Mouse (Mus musculus) neural tube, embryonic 12.5 days (tissue): ENCODE measurements at regions not wholly inside any gene's neighbourhood (a gene's known extent, or its start where the extent isn't known, plus 50 kb on each side); places are given as distances from the start of the nearest gene placed in this dataset.

ENCODE experiments used
- ATAC-seq: fragments of 200-750 bp; cut with Nextera tagmentation; 2 replicates; pipeline ENCODE4 v1.8.0; 2017; ENCODE audit warnings: low read depth, mild to moderate bottlenecking, moderate TSS enrichment, moderate library complexity; ENCODE audit not compliant: low FRiP score
- H3K27ac ChIP-seq: fragments of 300-500 bp; sonication (generic); 2 replicates; pipeline ENCODE4 v1.5.1; 2016
- H3K27me3 ChIP-seq: fragments of 300-500 bp; sonication (generic); replicated peaks from 2 replicates; pipeline ENCODE4 v1.6.1; 2016; ENCODE audit warnings: mild to moderate bottlenecking
- H3K36me3 ChIP-seq: fragments of 300-500 bp; sonication (generic); 2 replicates; pipeline ENCODE4 v1.6.1; 2016; ENCODE audit warnings: mild to moderate bottlenecking
- H3K4me1 ChIP-seq: fragments of 300-500 bp; sonication (generic); 2 replicates; pipeline ENCODE4 v1.6.1; 2016
- H3K4me2 ChIP-seq: fragments of 300-500 bp; sonication (generic); replicated peaks from 2 replicates; pipeline ENCODE4 v1.6.1; 2016; ENCODE audit warnings: mild to moderate bottlenecking
- H3K4me3 ChIP-seq: fragments of 300-500 bp; sonication (generic); 2 replicates; pipeline ENCODE4 v1.5.1; 2016
- H3K9ac ChIP-seq: fragments of 300-500 bp; sonication (generic); 2 replicates; pipeline ENCODE4 v1.6.1; 2016; ENCODE audit warnings: mild to moderate bottlenecking
- H3K9me3 ChIP-seq: fragments of 300-500 bp; sonication (generic); 2 replicates; pipeline ENCODE4 v1.6.1; 2016; ENCODE audit warnings: mild to moderate bottlenecking
- WGBS: fragments of 180-500 bp; shearing (Covaris S2); methylation state at CpG from one replicate; pipeline ENCODE4 v1.1.7; 2016; 5-methylcytosine and 5-hydroxymethylcytosine counted together

DNA sequence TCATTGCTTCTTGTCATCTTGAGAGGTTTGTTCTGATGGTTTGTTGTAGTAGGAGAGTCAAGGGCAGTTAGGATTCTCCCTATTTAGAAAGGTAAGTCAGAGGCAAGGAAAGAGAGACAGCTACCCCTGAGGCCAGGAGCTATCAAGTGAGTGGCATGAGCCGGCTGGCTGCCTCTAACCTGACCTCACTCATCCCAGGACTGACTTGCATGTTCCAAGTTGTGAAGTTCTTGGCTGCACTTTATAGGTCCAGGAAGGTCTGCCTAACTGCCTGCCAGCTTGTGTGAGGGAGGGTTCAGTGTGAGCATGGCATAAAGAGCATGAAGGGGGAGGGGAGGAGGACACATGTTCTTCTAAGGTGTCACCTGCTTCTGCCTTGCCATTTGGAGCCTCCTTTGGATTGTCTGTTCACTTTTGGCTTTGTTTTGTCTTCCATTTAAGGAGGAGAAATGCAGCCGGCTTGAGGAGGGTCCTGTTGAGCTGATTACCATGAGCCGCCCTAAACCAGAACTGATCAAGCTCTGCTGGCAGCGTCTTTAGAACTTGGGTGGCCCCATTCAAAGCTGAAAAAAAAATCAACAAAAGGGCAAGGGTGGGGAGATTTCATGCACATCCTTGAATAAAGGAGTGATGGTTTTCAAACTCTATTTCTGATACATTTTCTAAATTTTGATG is 160.8 kb downstream of the En1 start:
- no peak overlapping the region for H3K9ac ChIP-seq
- no peak overlapping the region for H3K27ac ChIP-seq
- H3K9me3 ChIP-seq = no peaks in the 10 kb centered on the region
- WGBS = 40% methylated on average over 4 of the region's 4 CpGs
- H3K4me3 ChIP-seq = no peak overlapping the region
- H3K4me1 ChIP-seq = no peaks in the 10 kb centered on the region
- no peaks in the 10 kb centered on the region for H3K36me3 ChIP-seq
- no peaks in the 10 kb centered on the region for H3K27me3 ChIP-seq
- ATAC-seq = no peak
- H3K4me2 ChIP-seq = no peak overlapping the region

DNA sequence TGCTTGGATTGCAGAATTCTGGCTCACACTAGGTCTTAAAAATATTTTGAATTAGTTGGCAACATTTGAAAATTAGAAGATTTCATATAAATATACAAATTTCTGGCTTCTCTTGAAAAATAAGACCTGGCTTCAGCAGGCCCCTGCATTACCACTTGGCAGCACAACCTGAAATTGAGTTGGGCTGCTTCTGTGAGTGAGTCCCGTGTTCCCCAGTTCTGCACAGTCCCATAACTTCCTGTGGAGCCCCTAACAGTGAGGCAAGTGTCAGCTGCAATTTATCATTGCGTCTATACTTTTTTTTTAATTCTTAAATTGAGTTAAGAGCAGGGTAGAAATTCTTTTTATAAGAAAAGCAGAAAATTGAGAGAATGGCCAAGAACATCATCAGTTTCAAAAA is 164.8 kb downstream of the En1 start:
- no peak overlapping the region for H3K4me3 ChIP-seq
- H3K27ac ChIP-seq = no peak overlapping the region
- H3K27me3 ChIP-seq = no peaks in the 10 kb centered on the region
- no peak overlapping the region for H3K4me2 ChIP-seq
- H3K4me1 ChIP-seq = no peaks in the 10 kb centered on the region
- no peak overlapping the region for H3K9ac ChIP-seq
- H3K9me3 ChIP-seq = no peaks in the 10 kb centered on the region
- 66% methylated on average over 2 of the region's 2 CpGs for WGBS
- H3K36me3 ChIP-seq = no peaks in the 10 kb centered on the region
- ATAC-seq = no peak

DNA sequence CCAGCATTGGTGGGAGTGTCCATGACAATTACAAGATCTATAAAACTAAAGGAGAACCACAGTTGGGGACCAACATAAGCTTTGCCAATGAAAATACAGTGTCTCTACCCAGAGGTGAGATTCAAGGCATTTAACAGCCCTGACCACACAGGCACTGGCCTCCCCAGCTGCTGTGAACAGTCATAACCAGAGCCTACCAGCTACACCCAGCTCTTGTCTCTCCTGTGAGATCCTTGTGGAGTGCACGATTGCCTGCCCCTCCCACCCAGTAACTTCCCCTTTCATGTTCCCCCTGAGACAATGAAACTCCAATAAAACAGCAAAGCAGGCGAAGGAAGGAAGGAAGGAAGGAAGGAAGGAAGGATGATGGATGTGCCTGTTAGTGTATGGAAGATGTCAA is 169.1 kb downstream of the En1 start:
- Histone ChIP-seq H3K36me3 (no peaks in the 10 kb centered on the region), H3K9me3 (no peaks in the 10 kb centered on the region), H3K4me3 (no peak overlapping the region), H3K27ac (no peak overlapping the region), H3K9ac (no peak overlapping the region), H3K27me3 (no peaks in the 10 kb centered on the region), H3K4me1 (no peaks in the 10 kb centered on the region), H3K4me2 (no peak overlapping the region)
- no peak for ATAC-seq
- WGBS = 3% methylated on average over 2 of the region's 2 CpGs

DNA sequence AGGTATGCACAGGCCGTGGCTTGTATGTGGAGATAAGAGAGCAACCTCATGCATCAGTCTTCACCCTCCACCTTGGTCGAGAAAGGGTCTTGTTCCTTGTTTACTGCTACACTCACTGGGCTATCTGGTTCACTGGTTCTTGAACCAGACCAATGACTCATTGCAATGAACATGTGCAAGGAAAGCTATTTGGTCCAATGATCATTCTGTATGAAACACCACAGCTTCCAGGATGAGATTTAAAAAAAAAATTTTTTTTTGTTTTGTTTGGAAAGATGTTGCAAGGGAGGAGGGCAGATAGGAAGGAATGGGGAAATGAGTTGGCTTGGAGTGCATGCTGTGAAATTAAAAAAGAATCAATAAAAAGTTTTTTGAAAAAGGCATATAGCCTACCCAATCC is 174.7 kb downstream of the En1 start:
- no peaks in the 10 kb centered on the region for H3K4me1 ChIP-seq
- no peak overlapping the region for H3K27ac ChIP-seq
- no peak for ATAC-seq
- no peaks in the 10 kb centered on the region for H3K36me3 ChIP-seq
- no peaks in the 10 kb centered on the region for H3K9me3 ChIP-seq
- no peak overlapping the region for H3K9ac ChIP-seq
- H3K4me2 ChIP-seq = no peak overlapping the region
- no peak overlapping the region for H3K4me3 ChIP-seq
- no peaks in the 10 kb centered on the region for H3K27me3 ChIP-seq
- 77% methylated on average over 2 of the region's 2 CpGs for WGBS

DNA sequence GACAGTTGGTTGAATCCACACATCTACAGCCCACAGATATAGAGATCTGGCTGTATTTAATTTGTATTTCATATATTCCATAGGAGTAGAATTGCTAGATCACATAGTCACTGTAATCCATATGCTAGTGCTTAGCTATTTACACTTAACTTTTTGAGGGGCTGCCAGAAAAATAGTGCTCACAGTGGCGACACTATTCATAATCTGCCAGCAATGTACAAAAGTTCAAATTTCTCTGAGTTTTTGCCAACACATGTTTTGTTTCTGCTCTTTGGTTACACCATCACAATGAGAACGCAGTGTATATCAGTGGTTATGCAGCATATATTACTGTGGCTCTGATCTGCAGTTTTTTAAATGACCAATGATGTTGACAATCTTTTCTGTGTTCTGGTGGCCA is 175.2 kb downstream of the En1 start:
- Histone ChIP-seq H3K9me3 (no peaks in the 10 kb centered on the region), H3K4me1 (no peaks in the 10 kb centered on the region), H3K4me2 (no peak overlapping the region), H3K4me3 (no peak overlapping the region), H3K9ac (no peak overlapping the region), H3K27me3 (no peaks in the 10 kb centered on the region), H3K27ac (no peak overlapping the region), H3K36me3 (no peaks in the 10 kb centered on the region)
- 90% methylated on average over 2 of the region's 2 CpGs for WGBS
- ATAC-seq = no peak

DNA sequence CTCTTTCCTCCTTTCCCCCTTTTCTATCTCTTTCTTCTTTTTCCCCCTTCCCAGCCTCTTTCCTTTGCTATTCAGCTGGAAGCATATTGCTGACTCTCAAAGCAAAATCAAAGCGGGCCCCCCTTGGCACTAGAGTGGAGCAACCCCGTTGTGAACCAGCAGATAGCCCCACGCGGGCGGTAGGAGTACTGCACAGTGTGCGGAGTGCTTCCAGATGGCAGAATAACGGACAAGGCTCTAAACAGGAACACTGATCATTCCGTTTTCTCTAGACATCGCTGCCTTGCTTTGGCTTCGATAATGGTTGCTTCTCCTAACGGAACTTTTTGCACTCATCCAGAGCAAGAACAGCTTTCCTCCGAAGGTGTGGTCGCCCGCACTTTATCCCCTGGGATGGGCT is 193.0 kb downstream of the En1 start:
- no peaks in the 10 kb centered on the region for H3K4me1 ChIP-seq
- 70% methylated on average over 14 of the region's 14 CpGs for WGBS
- no peaks in the 10 kb centered on the region for H3K9me3 ChIP-seq
- H3K27me3 ChIP-seq = no peaks in the 10 kb centered on the region
- H3K27ac ChIP-seq = no peak overlapping the region
- ATAC-seq = no peak
- no peak overlapping the region for H3K4me3 ChIP-seq
- H3K36me3 ChIP-seq = no peaks in the 10 kb centered on the region
- no peak overlapping the region for H3K4me2 ChIP-seq
- H3K9ac ChIP-seq = no peak overlapping the region

DNA sequence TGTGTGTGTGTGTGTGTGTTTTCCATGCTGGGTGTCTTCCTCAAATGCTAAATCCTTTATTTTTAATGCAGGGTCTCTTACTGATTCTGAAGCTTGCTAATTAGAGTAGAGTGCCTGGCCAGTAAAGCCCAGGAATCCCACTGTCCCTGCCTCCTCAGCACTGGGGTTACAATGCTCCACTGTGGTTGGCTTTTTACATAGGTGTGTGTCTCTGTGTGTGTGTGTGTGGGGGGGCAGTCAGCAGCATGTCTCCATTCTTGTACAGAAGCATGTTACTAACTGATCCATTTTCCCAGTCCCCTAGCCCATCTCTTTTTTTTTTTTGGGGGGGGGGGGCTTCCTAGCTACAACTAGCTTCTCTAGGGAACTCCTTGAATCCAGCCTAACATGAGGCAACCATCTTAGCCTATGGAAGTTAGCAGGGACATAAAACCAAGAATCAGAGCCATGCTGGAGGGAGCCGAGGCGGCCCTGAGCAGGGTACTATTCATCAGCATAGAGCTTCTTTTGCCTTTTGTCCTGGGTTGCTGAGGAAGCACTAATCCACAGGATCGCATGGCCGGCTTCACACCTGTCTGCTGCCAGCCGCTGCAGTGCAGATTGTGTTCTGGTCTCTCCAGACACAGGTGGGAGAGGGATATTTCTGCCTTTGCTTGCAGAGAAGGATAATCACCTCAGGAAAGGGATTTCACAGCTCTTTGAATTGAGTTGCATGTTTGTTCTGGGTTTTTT is 199.2 kb downstream of the En1 start:
- Histone ChIP-seq H3K27me3 (no peaks in the 10 kb centered on the region), H3K36me3 (no peaks in the 10 kb centered on the region), H3K9me3 (no peaks in the 10 kb centered on the region), H3K4me1 (no peaks in the 10 kb centered on the region), H3K9ac (no peak overlapping the region), H3K27ac (no peak overlapping the region), H3K4me2 (no peak overlapping the region), H3K4me3 (no peak overlapping the region)
- WGBS = 35% methylated on average over 5 of the region's 5 CpGs
- ATAC-seq = no peak

DNA sequence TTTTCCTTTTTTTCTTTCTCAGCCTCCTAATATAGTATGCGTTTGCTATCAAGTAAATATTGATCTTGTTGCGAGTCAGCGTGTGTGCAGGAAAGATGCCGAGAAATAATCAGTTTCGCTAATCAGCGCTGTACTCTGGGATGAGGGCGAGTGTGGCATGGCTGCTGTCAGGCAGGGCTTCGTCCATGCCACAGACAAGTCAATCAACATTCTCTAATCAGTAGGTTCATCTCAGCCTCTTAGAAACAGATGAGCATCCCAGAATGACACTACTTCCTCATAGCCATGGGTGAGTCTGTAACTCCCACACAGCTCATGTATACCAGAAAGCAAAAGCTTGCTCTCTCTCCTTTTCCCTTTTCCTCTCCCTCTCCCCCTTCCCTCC is 199.8 kb downstream of the En1 start:
- Histone ChIP-seq H3K9ac (no peak overlapping the region), H3K27me3 (no peaks in the 10 kb centered on the region), H3K4me2 (no peak overlapping the region), H3K27ac (no peak overlapping the region), H3K4me3 (no peak overlapping the region), H3K9me3 (no peaks in the 10 kb centered on the region), H3K4me1 (no peaks in the 10 kb centered on the region), H3K36me3 (no peaks in the 10 kb centered on the region)
- 88% methylated on average over 8 of the region's 8 CpGs for WGBS
- ATAC-seq = no peak

DNA sequence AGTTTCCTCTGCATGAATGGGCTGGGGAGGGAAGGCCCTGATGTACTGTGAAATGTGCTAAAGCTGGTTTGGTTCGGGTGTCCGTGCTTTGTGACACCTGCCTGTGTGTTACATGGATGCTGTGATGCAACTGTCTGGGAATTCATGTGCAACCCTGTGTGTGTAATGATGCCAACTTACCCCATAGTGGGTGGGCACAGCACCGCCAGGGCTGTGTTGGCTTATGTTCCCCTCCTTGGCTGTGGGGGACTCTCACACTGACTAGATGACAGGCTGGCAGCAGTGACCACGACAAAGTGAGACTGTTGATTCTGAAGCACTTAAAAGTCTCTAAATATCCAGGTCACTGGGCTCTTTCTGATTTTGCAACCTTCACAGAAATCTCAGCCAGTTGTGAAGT is 212.2 kb downstream of the En1 start:
- WGBS = 84% methylated on average over 4 of the region's 4 CpGs
- H3K9ac ChIP-seq = no peak overlapping the region
- no peaks in the 10 kb centered on the region for H3K4me1 ChIP-seq

DNA sequence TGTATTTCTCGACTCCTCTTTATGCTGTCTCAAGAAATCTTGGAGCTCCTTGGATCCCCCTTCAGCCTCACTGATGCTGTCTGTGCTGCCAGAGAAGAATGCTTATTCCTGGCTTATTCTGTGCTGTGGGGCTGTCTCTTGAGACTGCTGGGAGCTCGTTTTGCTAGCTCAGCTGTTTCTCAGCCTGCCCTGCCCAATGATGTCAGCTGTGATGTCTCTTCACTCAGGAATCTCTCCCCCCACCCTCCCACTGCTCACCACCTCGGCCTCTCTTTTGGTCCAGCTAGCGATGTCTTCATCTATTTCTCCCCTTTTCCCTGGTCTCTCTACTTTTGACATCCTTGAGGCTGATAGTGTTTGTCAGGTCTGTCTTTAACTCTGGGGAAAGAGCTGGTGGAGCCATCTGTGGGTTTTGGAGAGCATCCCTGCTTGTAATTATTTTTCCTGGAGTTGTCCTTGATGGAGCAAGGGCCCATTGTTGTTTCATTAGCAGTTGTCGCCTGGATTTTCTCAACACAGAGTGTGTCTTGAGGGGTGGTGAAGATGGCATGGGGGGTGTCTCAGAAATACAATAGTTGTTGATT is 214.1 kb downstream of the En1 start:
- whole genome bisulfite sequencing = 69% methylated on average over 5 of the region's 5 CpGs
- H3K4me1 ChIP-seq = no peaks in the 10 kb centered on the region
- no peak overlapping the region for H3K4me2 ChIP-seq
- H3K9ac ChIP-seq = no peak overlapping the region
- ATAC-seq = no peak
- no peak overlapping the region for H3K4me3 ChIP-seq
- H3K27ac ChIP-seq = no peak overlapping the region
- H3K36me3 ChIP-seq = no peaks in the 10 kb centered on the region
- no peaks in the 10 kb centered on the region for H3K27me3 ChIP-seq
- H3K9me3 ChIP-seq = no peaks in the 10 kb centered on the region

More for the DNA sequence above, 212.2 kb downstream of the En1 start:
- no peak for ATAC-seq
- H3K4me3 ChIP-seq = no peak overlapping the region
- no peak overlapping the region for H3K27ac ChIP-seq
- no peaks in the 10 kb centered on the region for H3K27me3 ChIP-seq
- no peaks in the 10 kb centered on the region for H3K9me3 ChIP-seq
- H3K36me3 ChIP-seq = no peaks in the 10 kb centered on the region
- no peak overlapping the region for H3K4me2 ChIP-seq

DNA sequence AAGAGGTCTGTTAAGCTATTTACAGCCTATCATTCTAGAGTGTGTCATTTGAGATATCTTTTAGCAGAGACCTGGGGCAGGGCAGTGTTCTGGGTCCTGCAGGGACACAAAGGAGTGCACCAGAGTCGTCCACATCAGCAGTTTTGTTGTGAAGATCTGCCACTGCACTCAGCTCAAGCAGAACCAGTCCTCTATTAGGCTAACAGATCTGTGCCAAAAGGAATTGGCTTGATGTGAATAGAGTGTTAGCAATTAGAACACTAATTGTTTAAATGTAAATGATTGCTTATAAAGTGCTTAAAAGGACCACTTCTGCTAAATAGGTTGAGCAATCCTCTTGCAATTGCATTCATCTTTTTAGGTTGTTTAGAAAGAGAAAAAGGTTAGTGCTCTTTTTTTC is 215.3 kb downstream of the En1 start:
- Histone ChIP-seq H3K9ac (no peak overlapping the region), H3K36me3 (no peaks in the 10 kb centered on the region), H3K27me3 (no peaks in the 10 kb centered on the region), H3K4me1 (no peaks in the 10 kb centered on the region), H3K27ac (no peak overlapping the region), H3K4me2 (no peak overlapping the region), H3K4me3 (no peak overlapping the region), H3K9me3 (no peaks in the 10 kb centered on the region)
- no peak for ATAC-seq
- WGBS = 35% methylated on average over 1 of the region's 1 CpGs

DNA sequence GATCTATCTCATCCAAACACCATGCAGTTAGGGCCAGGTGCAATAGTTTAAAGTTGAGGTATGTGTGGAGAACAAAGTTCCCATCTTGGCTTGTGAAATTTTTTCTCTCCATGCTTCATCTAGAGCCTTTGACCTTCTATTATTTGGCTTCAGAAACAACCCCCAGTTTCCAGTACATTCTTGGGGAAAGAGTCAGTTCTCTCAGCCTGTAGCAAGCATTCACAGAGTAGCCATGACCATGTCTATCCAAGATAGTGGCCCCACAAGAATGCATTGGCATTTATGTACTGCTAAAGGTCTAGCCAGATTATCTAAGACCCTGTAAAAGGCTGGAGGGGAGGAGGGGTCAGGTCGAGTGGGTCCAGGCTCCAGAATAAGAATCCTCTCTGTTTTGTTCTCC is 229.8 kb downstream of the En1 start:
- no peak overlapping the region for H3K9ac ChIP-seq
- ATAC-seq = no peak
- H3K36me3 ChIP-seq = no peaks in the 10 kb centered on the region
- H3K4me2 ChIP-seq = no peak overlapping the region
- no peaks in the 10 kb centered on the region for H3K27me3 ChIP-seq
- no peaks in the 10 kb centered on the region for H3K9me3 ChIP-seq
- H3K27ac ChIP-seq = no peak overlapping the region
- 73% methylated on average over 1 of the region's 1 CpGs for WGBS
- no peaks in the 10 kb centered on the region for H3K4me1 ChIP-seq
- H3K4me3 ChIP-seq = no peak overlapping the region

DNA sequence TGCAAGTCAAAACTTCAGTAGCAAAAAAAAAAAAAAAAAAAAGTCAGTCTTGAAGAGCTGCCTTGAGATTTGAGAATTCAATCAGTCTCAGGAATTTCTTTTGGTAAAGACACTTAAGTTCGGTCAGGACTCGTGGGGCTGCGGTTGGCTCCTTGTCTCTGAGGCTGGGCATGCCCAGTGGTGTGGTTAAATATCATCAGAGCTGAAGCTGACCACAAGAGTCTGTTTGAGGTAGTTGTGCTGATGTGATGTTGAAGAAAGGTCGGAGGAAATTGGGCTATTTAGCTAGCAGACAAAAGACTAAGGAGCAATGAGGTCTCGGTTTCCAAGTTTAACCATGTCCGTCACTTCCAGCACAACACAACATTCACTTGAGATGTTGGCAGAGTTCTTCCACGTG is 240.4 kb downstream of the En1 start:
- H3K4me3 ChIP-seq = no peak overlapping the region
- no peaks in the 10 kb centered on the region for H3K9me3 ChIP-seq
- H3K36me3 ChIP-seq = no peaks in the 10 kb centered on the region
- no peak for ATAC-seq
- H3K4me1 ChIP-seq = no peaks in the 10 kb centered on the region
- H3K9ac ChIP-seq = no peak overlapping the region
- WGBS = 67% methylated on average over 7 of the region's 7 CpGs
- no peak overlapping the region for H3K27ac ChIP-seq
- H3K27me3 ChIP-seq = no peaks in the 10 kb centered on the region
- no peak overlapping the region for H3K4me2 ChIP-seq
